ENCODE assay signal across 23 mouse cellular contexts in the genomic region with DNA sequence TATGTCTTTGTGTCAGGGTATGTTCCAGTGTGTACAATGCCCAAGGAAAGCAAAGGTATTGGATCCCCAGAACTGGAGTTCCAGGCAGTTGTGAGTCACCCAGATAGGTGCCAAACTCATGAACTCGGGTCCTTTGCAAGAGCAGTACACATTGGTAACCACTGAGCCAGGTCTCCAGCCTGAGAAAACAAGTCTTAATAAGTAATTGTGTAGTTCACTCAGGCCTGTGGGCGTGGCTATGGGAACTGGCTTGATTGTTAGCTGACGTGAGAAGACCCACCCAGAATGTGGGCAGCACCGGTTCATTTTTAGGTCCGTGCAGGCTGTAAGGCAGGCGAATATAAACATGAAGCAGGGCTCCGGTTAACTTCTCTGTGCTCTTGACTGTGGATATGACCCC.
DNase-seq lines count a peak whose midpoint lies in the region; ATAC-seq and TF ChIP-seq lines count a peak whose summit lies in the region.
"Had no signal": no experiment of that assay in that cellular context is flagged by ENCODE, and none has a peak within 500 bp of the region (broad histone marks: within the 10 kb centered on the region; RNA-seq: fewer than 3 reads in every experiment).

No protein-coding gene starts in this region.

- H3K36me3 ChIP-seq in lung, postnatal 0 days (ENCODE audit: insufficient read depth, low read length), result no peaks in the 10 kb centered on the region
- H3K36me3 ChIP-seq in kidney, embryonic 16.5 days (ENCODE audit: insufficient read depth, low read length), result no peaks in the 10 kb centered on the region
- no peaks in the 10 kb centered on the region for H3K36me3 ChIP-seq in forebrain, embryonic 10.5 days (replicated peaks)
- no peaks in the 10 kb centered on the region for H3K36me3 ChIP-seq in forebrain, postnatal 0 days (ENCODE audit: insufficient read depth)
- H3K36me3 ChIP-seq: forebrain, embryonic 15.5 days; heart, embryonic 13.5 days; hindbrain, embryonic 15.5 days; lung, embryonic 15.5 days had no signal

- no peak for TF ChIP-seq CTCF in lung, postnatal 0 days (IDR thresholded peaks at IDR 0.05)
- TF ChIP-seq CTCF in forebrain, postnatal 0 days (IDR thresholded peaks at IDR 0.05; ENCODE audit: low read depth), result no peak

- H3K27ac ChIP-seq in lung, postnatal 0 days (ENCODE audit: low read length), result no peak overlapping the region
- H3K27ac ChIP-seq in kidney, embryonic 16.5 days (ENCODE audit: low read length), result no peak overlapping the region
- no peak overlapping the region for H3K27ac ChIP-seq in forebrain, embryonic 10.5 days
- no peak overlapping the region for H3K27ac ChIP-seq in forebrain, postnatal 0 days (ENCODE audit: low read depth, low read length)
- H3K27ac ChIP-seq: forebrain, embryonic 15.5 days; gastrocnemius, adult 2 months; heart, embryonic 13.5 days; hindbrain, embryonic 15.5 days; lung, embryonic 15.5 days had no signal

- no peaks in the 10 kb centered on the region for H3K9me3 ChIP-seq in lung, postnatal 0 days (ENCODE audit: low read length)
- no peaks in the 10 kb centered on the region for H3K9me3 ChIP-seq in kidney, embryonic 16.5 days (ENCODE audit: low read length)
- peaks cover 12% of the 10 kb centered on the region; the same call in 1 of the 2 replicates for H3K9me3 ChIP-seq in forebrain, embryonic 10.5 days
- H3K9me3 ChIP-seq in forebrain, postnatal 0 days (ENCODE audit: low read length), result no peaks in the 10 kb centered on the region
- H3K9me3 ChIP-seq: forebrain, embryonic 15.5 days; G1E; heart, embryonic 13.5 days; hindbrain, embryonic 15.5 days; lung, embryonic 15.5 days had no signal

- H3K4me2 ChIP-seq in lung, postnatal 0 days (replicated peaks; ENCODE audit: low read depth, low read length), result no peak overlapping the region
- no peak overlapping the region for H3K4me2 ChIP-seq in kidney, embryonic 16.5 days (replicated peaks; ENCODE audit: low read depth, low read length)
- H3K4me2 ChIP-seq in forebrain, postnatal 0 days (ENCODE audit: low read depth), result no peak overlapping the region
- H3K4me2 ChIP-seq: forebrain, embryonic 15.5 days; heart, embryonic 13.5 days; hindbrain, embryonic 15.5 days; lung, embryonic 15.5 days; midbrain, embryonic 11.5 days had no signal

- TF ChIP-seq EP300 in lung, postnatal 0 days (IDR thresholded peaks at IDR 0.05), result no peak

- peak; percentile 31 for DNase-seq in lung, postnatal 0 days (ENCODE audit: low spot score)
- DNase-seq in lung, postnatal 4 days, result no peak
- peak; percentile 31 for DNase-seq in R1 (ENCODE audit: low read depth, low spot score)
- DNase-seq in forebrain, embryonic 10.5 days (ENCODE audit: extremely low spot score, low spot score), result no peak
- no peak for DNase-seq in forebrain, postnatal 0 days
- DNase-seq: adrenal gland, adult 8-10 months; cerebellum, adult 11 months; cerebellum, postnatal 36 days; gastrocnemius, adult 2 months; heart, postnatal 36 days; layer of hippocampus, adult 9-11 months; right cerebral cortex, postnatal 25 days; thymus, adult 18-20 months had no signal

- H3K4me1 ChIP-seq in lung, postnatal 0 days (ENCODE audit: insufficient read depth, low read depth, low read length), result no peaks in the 10 kb centered on the region
- peaks cover 8% of the 10 kb centered on the region; the same call in 1 of the 2 replicates for H3K4me1 ChIP-seq in kidney, embryonic 16.5 days (ENCODE audit: insufficient read depth, low read length)
- peaks cover 5% of the 10 kb centered on the region for H3K4me1 ChIP-seq in forebrain, embryonic 10.5 days
- H3K4me1 ChIP-seq in forebrain, postnatal 0 days (ENCODE audit: insufficient read depth), result no peaks in the 10 kb centered on the region
- H3K4me1 ChIP-seq: hindbrain, embryonic 15.5 days had no signal

- no peak overlapping the region for H3K9ac ChIP-seq in lung, postnatal 0 days (replicated peaks; ENCODE audit: low read depth)
- no peak overlapping the region for H3K9ac ChIP-seq in kidney, embryonic 16.5 days (replicated peaks; ENCODE audit: low read length)
- H3K9ac ChIP-seq in forebrain, postnatal 0 days, result no peak overlapping the region
- H3K9ac ChIP-seq: forebrain, embryonic 15.5 days; heart, embryonic 13.5 days; hindbrain, embryonic 15.5 days; lung, embryonic 15.5 days had no signal

- WGBS in lung, postnatal 0 days, result 56% methylated on average over 7 of the region's 7 CpGs
- WGBS in kidney, embryonic 16.5 days, result 63% methylated on average over 7 of the region's 7 CpGs
- WGBS in forebrain, embryonic 10.5 days, result 90% methylated on average over 7 of the region's 7 CpGs
- WGBS in forebrain, postnatal 0 days, result 72% methylated on average over 7 of the region's 7 CpGs

- 0 out of 2 replicates have a peak, but pooled peaks have one; percentile 16 for ATAC-seq in lung, postnatal 0 days
- ATAC-seq in kidney, embryonic 16.5 days (ENCODE audit: low FRiP score, low TSS enrichment), result peak; percentile 27; the same call in 1 of the 2 replicates
- ATAC-seq in megakaryocyte-erythroid progenitor cell, adult 5-6 weeks (replicated peaks; ENCODE audit: low FRiP score, low TSS enrichment, poor library complexity, severe bottlenecking), result peak; percentile 78
- ATAC-seq in forebrain, postnatal 0 days, result no peak
- ATAC-seq: CD4-positive, CD25-positive, alpha-beta regulatory T cell, adult 4 months; forebrain, embryonic 15.5 days; intestine, postnatal 0 days had no signal

- no peak overlapping the region for H3K4me3 ChIP-seq in lung, postnatal 0 days (ENCODE audit: low read depth, low read length)
- H3K4me3 ChIP-seq in kidney, embryonic 16.5 days (ENCODE audit: low read length), result no peak overlapping the region
- H3K4me3 ChIP-seq in forebrain, embryonic 10.5 days, result no peak overlapping the region
- H3K4me3 ChIP-seq in forebrain, postnatal 0 days (ENCODE audit: low read depth, low read length), result no peak overlapping the region
- H3K4me3 ChIP-seq: forebrain, embryonic 15.5 days; gastrocnemius, adult 2 months; heart, embryonic 13.5 days; hindbrain, embryonic 15.5 days; lung, embryonic 15.5 days had no signal

- H3K27me3 ChIP-seq in lung, postnatal 0 days (replicated peaks; ENCODE audit: insufficient read depth, low read length), result no peaks in the 10 kb centered on the region
- no peaks in the 10 kb centered on the region for H3K27me3 ChIP-seq in kidney, embryonic 16.5 days (ENCODE audit: insufficient read depth, low read length)
- H3K27me3 ChIP-seq in forebrain, embryonic 10.5 days (ENCODE audit: poor library complexity, severe bottlenecking), result no peaks in the 10 kb centered on the region
- no peaks in the 10 kb centered on the region for H3K27me3 ChIP-seq in forebrain, postnatal 0 days (ENCODE audit: insufficient read depth, low read length)
- H3K27me3 ChIP-seq: forebrain, embryonic 15.5 days; heart, embryonic 13.5 days; hindbrain, embryonic 15.5 days; lung, embryonic 15.5 days had no signal

Comparison
In these comparisons a context has a peak if more than half of its experiments do, and no peak if none do; other contexts are left out.
1. DNase-seq: peak in lung, postnatal 0 days (single experiment) and R1 (single experiment); none in lung, postnatal 4 days (0 of 2), forebrain, embryonic 10.5 days (single experiment) and forebrain, postnatal 0 days (single experiment).